Mouse (Mus musculus): Measurements from ENCODE around the gene Prrt3. TPM values are rescaled to one million over a fixed set of nuclear protein-coding genes. Genes with fewer than 3 reads are reported as not detected.

The Prrt3 gene
- polyA plus RNA-seq, 1 experiment: 31.0 TPM

DNA sequence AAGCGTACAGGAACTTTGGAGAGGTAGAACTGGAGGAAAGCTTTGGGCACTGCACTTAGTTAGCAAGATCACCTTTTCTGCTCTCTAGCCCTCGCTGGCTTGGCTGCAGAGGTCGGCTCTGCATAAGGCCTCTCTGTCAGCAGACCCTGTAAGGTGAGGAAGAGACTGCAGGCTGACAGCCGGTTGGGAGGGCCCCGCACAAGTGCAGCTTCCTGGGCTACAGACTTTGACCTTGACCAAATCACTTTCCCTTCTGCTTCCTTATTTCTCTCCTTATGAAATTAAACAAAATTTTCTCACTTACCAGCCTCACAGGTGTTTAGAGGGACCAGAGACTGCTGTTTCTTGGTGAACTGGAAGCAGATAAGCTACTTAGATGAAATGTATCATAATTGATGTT lies 46.7 kb downstream of the Prrt3 start:
- DNase-seq (ENCODE audit: extremely low spot score in 1 of 2, low spot score in 1 of 2): no peak

GRCm38 (mm10) chr6:113451839-113452238 lies 49.9 kb downstream of the Prrt3 start:
- no peak for DNase-seq (ENCODE audit: extremely low spot score in 1 of 2, low spot score in 1 of 2)

- no peak for DNase-seq (ENCODE audit: extremely low spot score in 1 of 2, low spot score in 1 of 2)
Observed at GRCm38 (mm10) chr6:113447639-113448038, 54.1 kb downstream of the Prrt3 start.

- no peak for DNase-seq (ENCODE audit: extremely low spot score in 1 of 2, low spot score in 1 of 2)
Observed at GRCm38 (mm10) chr6:113444207-113444965, 57.3 kb downstream of the Prrt3 start.

Other genes starting within 250 kb of the Prrt3 start
- gene Cpne9, start 219.6 kb downstream of the Prrt3 start, polyA plus RNA-seq (2012; rRNA removed): 70.1 and 97.8 TPM in 2 replicates
- gene Brpf1, start 194.8 kb downstream of the Prrt3 start, polyA plus RNA-seq (2012; rRNA removed): 24.8 and 27.3 TPM in 2 replicates
- gene Ogg1, start 175.0 kb downstream of the Prrt3 start, polyA plus RNA-seq (2012; rRNA removed): 10.4 and 11.8 TPM in 2 replicates
- 151 and 173 TPM in 2 replicates for gene Camk1, start 157.9 kb downstream of the Prrt3 start, polyA plus RNA-seq (2012; rRNA removed)
- gene Tada3, start 124.0 kb downstream of the Prrt3 start, polyA plus RNA-seq (2012; rRNA removed): 54.4 and 61.7 TPM in 2 replicates
- 157 and 168 TPM in 2 replicates for gene Arpc4, start 123.8 kb downstream of the Prrt3 start, polyA plus RNA-seq (2012; rRNA removed)
- 22.1 and 22.6 TPM in 2 replicates for gene Ttll3, start 112.7 kb downstream of the Prrt3 start, polyA plus RNA-seq (2012; rRNA removed)
- gene Rpusd3, start 82.6 kb downstream of the Prrt3 start, polyA plus RNA-seq (2012; rRNA removed): 30.1 and 37.7 TPM in 2 replicates
- gene Cidec, start 66.2 kb downstream of the Prrt3 start, polyA plus RNA-seq (2012; rRNA removed): 0.18 and 0.29 TPM in 2 replicates
- gene Jagn1, start 59.4 kb downstream of the Prrt3 start, polyA plus RNA-seq (2012; rRNA removed): 52.3 and 55.4 TPM in 2 replicates
- gene Il17re, start 43.4 kb downstream of the Prrt3 start, polyA plus RNA-seq (2012; rRNA removed): 0.27 and 0.36 TPM in 2 replicates
- 6.6 and 7.4 TPM in 2 replicates for gene Il17rc, start 30.5 kb downstream of the Prrt3 start, polyA plus RNA-seq (2012; rRNA removed)
- gene Creld1, start 18.6 kb downstream of the Prrt3 start, polyA plus RNA-seq (2012; rRNA removed): 64.3 and 65.2 TPM in 2 replicates
- 82.0 and 83.3 TPM in 2 replicates for gene Emc3, start 29.7 kb upstream of the Prrt3 start, polyA plus RNA-seq (2012; rRNA removed)
- 3.0 and 4.3 TPM in 2 replicates for gene Fancd2, start 29.8 kb upstream of the Prrt3 start, polyA plus RNA-seq (2012; rRNA removed)
- 0.18 TPM in 1 of 2 replicates, not detected in the other for gene Fancd2os, start 98.8 kb upstream of the Prrt3 start, polyA plus RNA-seq (2012; rRNA removed)
- 371 and 428 TPM in 2 replicates for gene Brk1, start 102.8 kb upstream of the Prrt3 start, polyA plus RNA-seq (2012; rRNA removed)
- 49.0 and 51.4 TPM in 2 replicates for gene Vhl, start 122.0 kb upstream of the Prrt3 start, polyA plus RNA-seq (2012; rRNA removed)
- gene Irak2, start 136.5 kb upstream of the Prrt3 start, polyA plus RNA-seq (2012; rRNA removed): 31.3 and 34.9 TPM in 2 replicates
- 29.3 and 29.9 TPM in 2 replicates for gene Tatdn2, start 195.1 kb upstream of the Prrt3 start, polyA plus RNA-seq (2012; rRNA removed)
- gene Ghrl, start 217.9 kb upstream of the Prrt3 start, polyA plus RNA-seq (2012; rRNA removed): 0.23 and 0.30 TPM in 2 replicates
- gene Sec13, start 238.8 kb upstream of the Prrt3 start, polyA plus RNA-seq (2012; rRNA removed): 93.8 and 111 TPM in 2 replicates